Mouse (Mus musculus) neural tube, embryonic 15.5 days (tissue): Measurements from ENCODE around the gene Kirrel3. TPM values are rescaled to one million over a fixed set of nuclear protein-coding genes. Genes with fewer than 3 reads are reported as not detected.

Source experiments
- ATAC-seq: fragments of 200-750 bp; cut with Nextera tagmentation; 2 replicates; pipeline ENCODE4 v1.8.0; 2017; ENCODE audit warnings: mild to moderate bottlenecking, moderate TSS enrichment, moderate library complexity; ENCODE audit not compliant: low FRiP score
- H3K27ac ChIP-seq: fragments of 300-500 bp; sonication (generic); replicated peaks from 2 replicates; pipeline ENCODE4 v1.5.1; 2015; ENCODE audit warnings: mild to moderate bottlenecking, inconsistent platforms
- H3K27me3 ChIP-seq: fragments of 300-500 bp; sonication (generic); replicated peaks from 2 replicates; pipeline ENCODE4 v1.6.1; 2015; ENCODE audit warnings: inconsistent platforms
- H3K36me3 ChIP-seq: fragments of 300-500 bp; sonication (generic); 2 replicates; pipeline ENCODE4 v1.6.1; 2015; ENCODE audit warnings: inconsistent platforms
- H3K4me1 ChIP-seq: fragments of 300-500 bp; sonication (generic); 2 replicates; pipeline ENCODE4 v1.6.1; 2015; ENCODE audit warnings: inconsistent platforms
- H3K4me2 ChIP-seq: fragments of 300-500 bp; sonication (generic); 2 replicates; pipeline ENCODE4 v1.6.1; 2015; ENCODE audit warnings: inconsistent platforms, mild to moderate bottlenecking, moderate library complexity
- H3K4me3 ChIP-seq: fragments of 300-500 bp; sonication (generic); replicated peaks from 2 replicates; pipeline ENCODE4 v1.5.1; 2015; ENCODE audit warnings: mild to moderate bottlenecking, inconsistent platforms
- H3K9ac ChIP-seq: fragments of 300-500 bp; sonication (generic); replicated peaks from 2 replicates; pipeline ENCODE4 v1.6.1; 2015; ENCODE audit warnings: mild to moderate bottlenecking, inconsistent platforms
- H3K9me3 ChIP-seq: fragments of 300-500 bp; sonication (generic); replicated peaks from 2 replicates; pipeline ENCODE4 v1.6.1; 2016; ENCODE audit warnings: inconsistent platforms
- WGBS: fragments of 180-500 bp; shearing (Covaris S2); methylation state at CpG from one replicate; pipeline ENCODE4 v1.1.7; 2015; ENCODE audit warnings: mixed read lengths; 5-methylcytosine and 5-hydroxymethylcytosine counted together
- polyA plus RNA-seq: library from polyadenylated mRNA; unstranded; fragments of >200 nt; fragmentation: Nextera tagmentation; extraction: Ambion mirVana; gene quantifications from 2 replicates; pipeline ENCODE4 v1.2.1, GENCODE M21; 2015

Kirrel3 gene
- polyA plus RNA-seq, 1 experiment from 2014 or later: 43.7 TPM

DNA sequence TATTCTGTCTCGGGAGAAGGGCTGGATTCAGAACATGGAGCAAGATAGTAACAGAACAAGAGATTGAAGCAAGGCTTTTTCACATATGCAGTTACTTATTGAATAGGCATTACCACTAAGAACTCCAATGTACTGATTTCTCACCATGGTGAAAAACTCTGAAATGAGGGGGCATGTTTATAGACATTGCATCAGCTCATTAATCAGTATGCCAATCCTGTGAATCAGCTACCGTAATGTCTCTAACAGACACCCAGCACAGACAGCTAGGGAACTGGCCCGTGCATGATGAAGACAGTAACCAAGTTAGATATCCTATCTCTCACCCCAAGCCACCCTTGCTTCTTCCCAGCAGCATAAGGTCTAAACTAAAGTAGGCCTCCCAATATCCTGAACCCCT lies 492.5 kb downstream of the Kirrel3 start:
- 64% methylated on average over 3 of the region's 3 CpGs for WGBS
- Histone ChIP-seq H3K9me3 (no peaks in the 10 kb centered on the region), H3K36me3 (no peaks in the 10 kb centered on the region), H3K27ac (no peak overlapping the region), H3K4me3 (no peak overlapping the region), H3K4me1 (0 out of 2 replicates have a peak, but pooled peaks cover 8% of the 10 kb centered on the region), H3K9ac (no peak overlapping the region), H3K4me2 (no peak overlapping the region), H3K27me3 (no peaks in the 10 kb centered on the region)
- ATAC-seq: no peak

DNA sequence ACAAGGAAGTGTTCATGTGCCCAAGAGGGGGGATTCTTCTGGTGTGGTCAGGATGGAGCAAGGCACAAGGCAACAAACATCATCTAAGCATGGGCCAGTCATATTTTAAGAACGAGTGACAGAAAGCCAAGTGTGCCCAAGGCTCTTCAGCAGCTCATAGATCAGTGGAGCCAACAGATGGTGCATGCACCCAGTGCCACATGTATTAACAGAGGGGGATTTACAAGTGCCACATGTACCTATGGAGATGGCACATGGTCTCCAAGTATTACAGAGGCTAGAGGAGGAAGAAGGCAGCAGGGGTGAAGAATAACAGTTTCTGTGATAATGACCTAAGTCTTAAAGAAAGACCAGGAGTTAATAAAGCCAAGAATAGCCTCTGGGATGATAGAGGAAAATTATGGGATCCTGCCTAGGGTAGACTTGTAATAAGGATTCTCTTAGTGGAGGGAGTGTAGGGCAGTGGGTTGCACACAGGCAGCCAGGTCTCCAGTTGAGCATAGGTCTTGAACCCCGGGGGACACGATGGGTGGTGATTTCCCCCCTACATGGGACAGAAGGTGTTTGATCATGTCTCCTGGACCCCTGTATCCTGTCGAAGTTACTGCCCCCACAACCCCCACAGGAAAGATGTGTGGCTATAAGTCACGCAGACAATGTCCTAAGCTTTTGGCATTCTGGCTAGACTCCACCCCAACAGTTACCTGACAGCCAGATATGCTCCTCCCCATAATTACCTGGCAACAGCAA lies 495.0 kb downstream of the Kirrel3 start:
- H3K36me3 ChIP-seq: no peaks in the 10 kb centered on the region
- H3K9me3 ChIP-seq: no peaks in the 10 kb centered on the region
- 91% methylated on average over 5 of the region's 5 CpGs for WGBS
- no peak overlapping the region for H3K27ac ChIP-seq
- H3K4me1 ChIP-seq: 0 out of 2 replicates have a peak, but pooled peaks cover 8% of the 10 kb centered on the region
- no peak overlapping the region for H3K4me2 ChIP-seq
- no peak for ATAC-seq
- H3K9ac ChIP-seq: no peak overlapping the region
- H3K4me3 ChIP-seq: no peak overlapping the region
- no peaks in the 10 kb centered on the region for H3K27me3 ChIP-seq

DNA sequence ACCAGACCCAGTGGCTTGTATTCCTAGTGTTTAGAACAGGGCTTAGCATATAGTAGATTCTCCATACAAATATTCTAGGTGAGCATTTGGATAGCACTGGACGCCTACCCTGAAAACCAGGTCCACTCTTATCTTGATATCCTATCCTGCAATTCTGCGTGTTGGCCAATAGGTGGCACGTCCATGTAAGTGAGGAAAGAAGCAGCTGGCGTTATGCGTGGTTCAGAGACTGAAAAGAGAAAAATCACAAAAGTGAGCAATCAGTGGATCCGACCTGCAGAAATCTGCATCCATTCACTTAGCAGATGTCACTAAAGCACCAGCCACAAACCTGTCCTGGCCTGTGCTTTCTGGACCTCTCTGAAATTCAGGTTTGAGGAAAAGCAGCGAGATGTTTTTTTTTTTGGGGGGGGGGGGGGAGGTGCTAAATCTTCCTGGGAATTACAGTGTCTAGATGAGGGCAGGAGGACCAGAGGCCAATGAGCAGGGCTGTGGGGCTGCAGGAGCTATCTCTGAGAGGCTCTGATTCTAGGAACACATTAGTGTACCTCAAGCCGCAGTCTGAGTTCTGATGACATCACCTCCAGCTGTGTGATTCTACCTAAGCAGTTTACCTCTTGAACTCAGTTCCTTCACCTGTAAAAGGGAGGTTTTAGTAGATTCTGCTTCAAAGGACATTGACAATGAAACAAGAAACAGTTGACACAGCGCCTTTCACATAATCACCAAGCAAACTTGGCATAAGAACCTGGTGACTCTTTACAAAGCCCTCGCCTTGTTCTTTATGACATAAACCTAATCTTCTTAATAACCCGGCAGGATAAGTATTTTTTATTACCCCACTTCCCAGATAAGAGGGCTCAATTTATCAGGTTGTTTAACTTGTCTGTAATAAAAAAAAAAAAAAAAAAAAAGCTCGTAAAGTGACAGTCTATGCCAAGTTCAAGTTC lies 498.1 kb downstream of the Kirrel3 start:
- H3K9ac ChIP-seq: no peak overlapping the region
- no peak; the same call in 1 of the 2 replicates for ATAC-seq
- 37% methylated on average over 12 of the region's 12 CpGs for WGBS

DNA sequence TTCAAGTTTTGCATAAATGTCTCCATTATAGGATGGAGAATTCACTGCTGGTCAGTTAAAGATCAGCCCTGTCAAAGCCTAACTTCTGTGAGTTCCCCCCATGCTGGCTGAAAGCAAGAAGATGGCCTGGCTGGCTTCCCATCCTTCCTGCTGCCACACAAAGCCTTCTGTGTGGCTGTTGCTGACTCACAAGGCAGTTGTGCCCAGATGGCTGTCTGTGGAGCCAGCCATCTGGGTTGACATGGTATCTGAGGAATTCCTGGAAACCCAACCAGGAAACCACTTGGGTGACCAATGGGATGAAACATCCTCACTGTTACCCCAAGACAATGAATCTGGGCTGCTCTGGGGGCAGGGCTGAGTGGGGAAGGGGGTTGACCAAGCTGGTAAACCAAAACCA lies 500.5 kb downstream of the Kirrel3 start:
- Histone ChIP-seq H3K27ac (no peak overlapping the region), H3K36me3 (peaks cover 4% of the 10 kb centered on the region; the same call in 1 of the 2 replicates), H3K4me1 (no peaks in the 10 kb centered on the region), H3K4me3 (no peak overlapping the region), H3K27me3 (no peaks in the 10 kb centered on the region), H3K4me2 (no peak overlapping the region), H3K9ac (no peak overlapping the region), H3K9me3 (no peaks in the 10 kb centered on the region)
- ATAC-seq: no peak

More for the DNA sequence above, 498.1 kb downstream of the Kirrel3 start:
- Histone ChIP-seq H3K27me3 (no peaks in the 10 kb centered on the region), H3K36me3 (no peaks in the 10 kb centered on the region), H3K4me2 (peak overlapping the region; percentile 34), H3K4me3 (no peak overlapping the region), H3K4me1 (no peaks in the 10 kb centered on the region), H3K27ac (no peak overlapping the region), H3K9me3 (no peaks in the 10 kb centered on the region)

DNA sequence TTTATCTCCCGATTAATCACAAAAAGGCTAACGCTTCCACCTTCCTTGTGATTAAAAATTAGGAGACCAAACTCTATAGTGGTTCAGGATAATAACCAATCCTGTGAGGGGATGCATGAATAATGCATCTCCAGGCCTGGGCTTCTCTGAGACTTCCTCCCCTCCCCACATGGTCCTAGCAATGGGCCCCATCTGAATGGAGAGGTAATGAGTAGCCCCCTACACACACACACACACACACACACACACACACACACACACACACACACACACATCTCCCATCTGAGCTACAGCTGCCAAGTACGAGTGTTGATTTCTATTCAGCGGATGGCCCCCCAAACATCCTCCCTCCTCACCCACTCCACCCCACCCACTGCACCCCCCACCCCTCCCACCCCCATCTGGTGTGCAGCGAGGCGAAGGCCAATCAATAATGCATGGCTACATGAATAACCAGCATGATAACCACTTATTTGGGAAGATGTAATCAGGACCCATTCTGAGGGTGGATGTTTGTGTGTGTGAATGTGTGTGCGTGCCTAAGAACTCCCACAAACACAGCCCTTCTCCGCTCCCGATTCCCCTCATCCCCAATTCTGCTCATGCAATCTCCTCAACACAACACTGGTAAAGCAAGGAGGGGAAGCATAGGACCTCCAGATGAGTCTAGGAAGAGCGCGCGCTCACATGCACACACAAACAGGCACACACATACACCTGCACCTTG lies 501.9 kb downstream of the Kirrel3 start:
- H3K27me3 ChIP-seq: no peaks in the 10 kb centered on the region
- ATAC-seq: no peak
- H3K4me3 ChIP-seq: no peak overlapping the region
- H3K4me1 ChIP-seq: no peaks in the 10 kb centered on the region
- H3K36me3 ChIP-seq: peaks cover 4% of the 10 kb centered on the region; the same call in 1 of the 2 replicates
- H3K9me3 ChIP-seq: no peaks in the 10 kb centered on the region
- H3K9ac ChIP-seq: no peak overlapping the region
- no peak overlapping the region for H3K27ac ChIP-seq
- WGBS: 63% methylated on average over 12 of the region's 12 CpGs
- H3K4me2 ChIP-seq: no peak overlapping the region

DNA sequence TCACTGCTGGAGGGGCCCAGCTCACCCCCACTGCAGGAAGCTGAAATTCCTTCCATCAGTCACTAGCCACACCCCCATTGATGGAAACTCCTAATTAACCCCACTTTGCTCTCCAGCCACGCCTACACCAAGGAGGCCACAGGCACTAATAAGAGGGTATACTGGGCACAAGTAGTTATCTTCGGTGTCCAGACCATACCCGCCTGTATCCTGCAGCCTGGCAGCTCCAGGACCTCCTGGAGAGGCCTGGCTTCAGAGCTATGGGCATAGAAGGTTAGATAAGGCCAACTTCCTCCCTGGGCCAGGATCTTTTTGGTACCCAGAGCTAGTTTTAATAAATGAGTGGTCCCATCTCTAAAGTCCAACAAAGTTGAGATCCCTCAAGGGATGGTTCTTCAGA lies 503.0 kb downstream of the Kirrel3 start:
- H3K27me3 ChIP-seq: no peaks in the 10 kb centered on the region
- ATAC-seq: no peak
- 85% methylated on average over 3 of the region's 3 CpGs for WGBS
- H3K9me3 ChIP-seq: no peaks in the 10 kb centered on the region
- H3K4me1 ChIP-seq: peaks cover 4% of the 10 kb centered on the region; the same call in 1 of the 2 replicates
- H3K4me2 ChIP-seq: no peak overlapping the region
- no peak overlapping the region for H3K4me3 ChIP-seq
- H3K36me3 ChIP-seq: peaks cover 4% of the 10 kb centered on the region; the same call in 1 of the 2 replicates
- H3K9ac ChIP-seq: no peak overlapping the region
- H3K27ac ChIP-seq: no peak overlapping the region

DNA sequence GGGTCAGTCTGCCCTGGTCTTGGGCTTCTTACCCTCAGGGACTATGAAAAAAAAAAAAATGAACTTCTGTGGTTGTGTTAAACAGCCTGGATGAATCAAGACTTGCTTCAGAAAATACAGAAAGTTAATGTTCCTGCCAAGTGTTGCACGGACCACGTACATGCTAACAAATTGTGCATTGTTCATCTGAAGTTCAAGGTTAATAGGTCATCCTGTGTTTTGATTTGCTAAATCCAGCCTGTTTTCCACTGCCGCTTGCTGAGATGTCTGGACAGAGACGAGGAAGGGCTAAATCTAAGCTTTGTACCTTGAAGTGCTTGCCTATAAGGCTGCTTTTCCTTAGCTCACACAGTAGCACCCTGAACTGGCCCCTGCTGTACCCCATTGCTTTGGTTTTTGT lies 506.5 kb downstream of the Kirrel3 start:
- ATAC-seq: no peak
- 40% methylated on average over 4 of the region's 4 CpGs for WGBS

DNA sequence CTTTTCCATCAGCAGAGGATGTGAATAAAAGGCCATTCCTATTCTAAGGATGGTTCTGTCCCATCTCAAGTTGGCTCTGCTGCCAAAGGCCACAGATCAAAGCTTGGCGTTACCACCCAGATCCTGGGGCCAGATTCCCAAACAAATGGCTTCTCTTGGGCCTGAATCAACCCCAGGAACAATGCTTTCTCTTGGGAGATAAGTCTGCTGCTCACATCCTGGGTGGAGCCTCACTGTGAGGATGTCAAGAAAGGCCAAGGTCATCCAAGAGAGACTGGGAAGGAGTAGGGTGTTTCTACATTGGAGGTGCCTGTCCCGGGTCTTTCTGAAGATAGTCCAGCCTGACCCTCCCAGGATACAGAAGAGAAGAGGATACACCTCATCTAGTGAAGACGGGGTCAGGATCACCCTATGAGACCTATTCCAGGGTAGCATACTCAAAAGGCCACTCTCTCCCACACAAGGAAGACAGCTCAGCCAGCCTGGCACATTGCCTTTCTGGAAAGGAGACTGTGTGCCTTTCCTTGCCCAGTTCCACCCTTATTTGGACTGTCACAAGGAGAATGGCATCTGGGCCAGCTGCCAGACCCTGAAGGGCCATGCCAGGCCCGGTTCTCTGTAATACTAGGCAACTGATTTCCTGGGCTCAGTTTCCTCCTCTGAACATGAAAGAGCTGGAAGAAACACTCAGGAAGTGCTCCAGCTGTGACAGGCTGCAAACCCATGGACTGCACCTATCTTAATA lies 507.9 kb downstream of the Kirrel3 start:
- Histone ChIP-seq H3K9ac (no peak overlapping the region), H3K4me2 (no peak overlapping the region), H3K27me3 (no peaks in the 10 kb centered on the region), H3K9me3 (no peaks in the 10 kb centered on the region), H3K36me3 (peaks cover 4% of the 10 kb centered on the region; the same call in 1 of the 2 replicates), H3K4me1 (peaks cover 19% of the 10 kb centered on the region), H3K4me3 (no peak overlapping the region), H3K27ac (no peak overlapping the region)
- 0 out of 2 replicates have a peak, but pooled peaks have one; percentile 43 for ATAC-seq
- 71% methylated on average over 4 of the region's 4 CpGs for WGBS

More for the DNA sequence above, 506.5 kb downstream of the Kirrel3 start:
- Histone ChIP-seq H3K9ac (no peak overlapping the region), H3K4me3 (no peak overlapping the region), H3K27me3 (no peaks in the 10 kb centered on the region), H3K4me1 (peaks cover 14% of the 10 kb centered on the region), H3K36me3 (peaks cover 4% of the 10 kb centered on the region; the same call in 1 of the 2 replicates), H3K27ac (no peak overlapping the region), H3K4me2 (no peak overlapping the region), H3K9me3 (no peaks in the 10 kb centered on the region)

DNA sequence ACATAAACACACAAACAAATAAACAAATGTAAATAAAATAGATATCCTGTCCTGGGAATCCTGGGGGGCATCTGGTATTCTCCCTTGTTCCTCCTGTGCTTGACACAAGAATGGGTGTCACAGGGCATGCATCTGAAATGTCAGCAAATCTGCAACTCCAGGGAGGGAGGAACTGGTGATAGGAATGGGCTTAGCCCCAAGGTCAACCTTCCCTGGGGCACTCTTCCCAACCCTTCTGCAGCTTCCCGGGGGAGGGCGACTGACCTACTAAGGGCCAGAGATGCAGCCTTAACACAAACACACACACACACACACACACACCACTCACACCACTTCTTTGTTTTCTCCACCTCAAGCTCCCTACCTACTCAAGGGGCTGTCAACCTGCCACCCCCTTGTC lies 509.4 kb downstream of the Kirrel3 start:
- 81% methylated on average over 2 of the region's 2 CpGs for WGBS
- H3K27ac ChIP-seq: no peak overlapping the region

DNA sequence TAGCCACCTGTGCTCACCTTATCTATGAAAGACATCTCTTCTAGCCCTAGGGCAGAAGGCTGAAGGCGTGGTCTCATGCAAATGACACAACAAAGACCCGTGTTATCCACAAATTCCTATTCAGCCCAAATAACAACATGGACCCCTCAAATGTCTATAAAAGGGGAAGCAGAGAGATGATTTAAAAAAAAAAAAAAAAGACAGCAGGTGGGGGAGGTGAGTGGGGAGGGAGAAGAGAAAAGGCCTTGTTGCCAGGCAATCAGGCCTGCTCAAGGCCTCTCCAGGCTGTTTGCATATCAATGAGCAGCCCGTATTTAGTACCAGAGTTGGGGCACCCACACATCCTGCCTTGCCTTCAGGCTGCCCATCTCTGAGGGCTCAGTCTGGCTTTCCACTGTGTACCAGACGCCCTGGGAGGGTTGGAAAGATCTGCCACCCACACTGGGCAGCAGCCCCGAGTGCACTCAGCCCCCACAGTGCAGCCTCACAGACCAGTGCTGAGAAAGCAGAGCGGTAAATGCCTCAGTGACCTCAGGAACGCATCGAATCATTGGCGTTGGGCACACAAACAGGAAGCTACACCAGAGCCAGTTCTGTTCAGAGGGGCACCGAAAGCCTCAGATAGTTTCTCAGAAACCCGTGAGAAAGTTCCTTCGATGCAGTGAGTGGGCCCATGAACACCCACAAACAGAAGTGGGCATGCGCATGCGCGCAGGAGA lies 510.1 kb downstream of the Kirrel3 start:
- Histone ChIP-seq H3K27me3 (no peaks in the 10 kb centered on the region), H3K9me3 (no peaks in the 10 kb centered on the region), H3K4me2 (no peak overlapping the region), H3K9ac (no peak overlapping the region), H3K4me3 (no peak overlapping the region), H3K27ac (peak overlapping the region; percentile 37; the same call in 1 of the 2 replicates), H3K36me3 (peaks cover 3% of the 10 kb centered on the region; the same call in 1 of the 2 replicates), H3K4me1 (peaks cover 19% of the 10 kb centered on the region)
- ATAC-seq: no peak
- WGBS: 41% methylated on average over 15 of the region's 15 CpGs

More for the DNA sequence above, 509.4 kb downstream of the Kirrel3 start:
- Histone ChIP-seq H3K9ac (no peak overlapping the region), H3K36me3 (peaks cover 4% of the 10 kb centered on the region; the same call in 1 of the 2 replicates), H3K9me3 (no peaks in the 10 kb centered on the region), H3K4me3 (no peak overlapping the region), H3K4me2 (no peak overlapping the region), H3K4me1 (peaks cover 19% of the 10 kb centered on the region), H3K27me3 (no peaks in the 10 kb centered on the region)
- no peak for ATAC-seq
